Mouse (Mus musculus): ENCODE measurements around the gene Gm11213. TPM values are rescaled to one million over a fixed set of nuclear protein-coding genes. Genes with fewer than 3 reads are reported as not detected.

The Gm11213 gene
- total and polyA plus RNA-seq, 3 experiments, result not detected

- H3K27me3 ChIP-seq (replicated peaks), result peaks cover 12% of the 10 kb centered on the region
- H3K4me2 ChIP-seq (ENCODE audit: insufficient read depth, low read depth, poor library complexity, severe bottlenecking), result no peak overlapping the region
- no peak overlapping the region for H3K9ac ChIP-seq (ENCODE audit: insufficient read depth, low read depth)
- dilution Hi-C loops (cut with MboI; ENCODE audit: extremely low pct_ligation_motif_present, extremely low pct_unique_long_range_greater_than_20kb, low sequenced_read_pairs) (no loop called here), in situ Hi-C loops (cut with MboI; ENCODE audit: low pct_ligation_motif_present, low pct_unique_long_range_greater_than_20kb, low sequenced_read_pairs) (loop anchor here (25.0 kb wide), 1 partner anchor 887 kb away; no protein-coding TSS in a partner anchor)
- H3K27ac ChIP-seq (ENCODE audit: insufficient read depth, low read depth), result no peak overlapping the region
- H3K4me1 ChIP-seq (ENCODE audit: control insufficient read depth in 1 of 2, insufficient read depth in 2 of 2), result no peaks in the 10 kb centered on the region
- H3K4me3 ChIP-seq (replicated peaks in 1 of 3; ENCODE audit: low read depth in 2 of 3, low read length in 2 of 3, poor library complexity in 1 of 3), result no peak overlapping the region
- no peak for TF ChIP-seq NELFE (IDR thresholded peaks at IDR 0.05; ENCODE audit: low read depth, low read length)
- TF ChIP-seq TCF12 (IDR thresholded peaks at IDR 0.05; ENCODE audit: low read depth, low read length), result no peak
- no peak for TF ChIP-seq POLR2AphosphoS2 (IDR thresholded peaks at IDR 0.05; ENCODE audit: low read depth, low read length)
- no peak for TF ChIP-seq GABPA (IDR thresholded peaks at IDR 0.05; ENCODE audit: insufficient replicate concordance, low read depth, low read length)
- TF ChIP-seq RAD21 (IDR thresholded peaks at IDR 0.05; ENCODE audit: low read depth, low read length), result no peak
- TF ChIP-seq JUND (conservative IDR thresholded peaks at IDR 0.05; ENCODE audit: low read depth, low read length), result no peak
- TF ChIP-seq MAX (IDR thresholded peaks at IDR 0.05; ENCODE audit: low read length), result no peak
- TF ChIP-seq ZMIZ1 (IDR thresholded peaks at IDR 0.05; ENCODE audit: low read depth, low read length), result no peak
- no peak for TF ChIP-seq TBP (conservative IDR thresholded peaks at IDR 0.05; ENCODE audit: low read depth, low read length)
- no peak for TF ChIP-seq SIN3A (IDR thresholded peaks at IDR 0.05; ENCODE audit: low read length)
- TF ChIP-seq KAT2A (IDR thresholded peaks at IDR 0.05; ENCODE audit: insufficient replicate concordance, low read length), result no peak
- no peak for TF ChIP-seq MXI1 (IDR thresholded peaks at IDR 0.05; ENCODE audit: low read depth, low read length)
- DNase-seq (ENCODE audit: extremely low read depth), result no peak
- H3K9me3 ChIP-seq (replicated peaks; ENCODE audit: low read length), result peaks cover 3% of the 10 kb centered on the region
- no peaks in the 10 kb centered on the region for H3K79me2 ChIP-seq (replicated peaks; ENCODE audit: control insufficient read depth, extremely low read depth, insufficient read depth, poor library complexity, severe bottlenecking)
- H3K36me3 ChIP-seq (replicated peaks in 1 of 2; ENCODE audit: control insufficient read depth in 1 of 2, insufficient read depth in 1 of 2, low read length in 1 of 2), result no peaks in the 10 kb centered on the region
These were observed 4.3 kb downstream of the Gm11213 start for GRCm38 (mm10) chr4:63600786-63601185.

DNA sequence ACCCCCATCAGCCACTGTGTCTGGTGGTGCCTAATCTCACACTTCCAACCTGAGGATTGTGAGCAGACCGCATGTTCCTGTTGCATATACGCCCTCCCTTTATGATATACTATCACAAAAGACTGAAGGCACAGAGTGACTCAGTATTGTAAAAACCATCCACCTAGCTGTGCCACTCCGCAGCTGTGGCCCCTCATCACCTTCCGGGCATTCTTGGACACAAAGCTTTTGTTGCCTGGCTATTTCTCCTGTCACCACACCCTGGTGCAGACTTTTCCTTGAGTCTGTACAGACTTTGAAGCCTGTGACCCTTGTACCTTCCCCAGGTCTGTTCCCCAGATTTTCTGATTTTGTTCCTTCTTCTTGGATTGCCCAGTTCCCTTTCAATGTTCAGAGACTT, 9.1 kb downstream of the Gm11213 start:
- H3K27me3 ChIP-seq (replicated peaks), result no peaks in the 10 kb centered on the region
- no peak for DNase-seq (ENCODE audit: extremely low read depth)
- no peaks in the 10 kb centered on the region for H3K79me2 ChIP-seq (replicated peaks; ENCODE audit: control insufficient read depth, extremely low read depth, insufficient read depth, poor library complexity, severe bottlenecking)
- peaks cover 3% of the 10 kb centered on the region for H3K9me3 ChIP-seq (replicated peaks; ENCODE audit: low read length)
- no peak for TF ChIP-seq ZMIZ1 (IDR thresholded peaks at IDR 0.05; ENCODE audit: low read depth, low read length)
- no peak for TF ChIP-seq ZNF384 (IDR thresholded peaks at IDR 0.05; ENCODE audit: low read depth, low read length)
- no peak for TF ChIP-seq GABPA (IDR thresholded peaks at IDR 0.05; ENCODE audit: insufficient replicate concordance, low read depth, low read length)
- no peak for TF ChIP-seq SIN3A (IDR thresholded peaks at IDR 0.05; ENCODE audit: low read length)
- no peak for TF ChIP-seq EP300 (IDR thresholded peaks at IDR 0.05; ENCODE audit: low read length)
- TF ChIP-seq RAD21 (IDR thresholded peaks at IDR 0.05; ENCODE audit: low read depth, low read length), result no peak
- TF ChIP-seq BHLHE40 (IDR thresholded peaks at IDR 0.05; ENCODE audit: low read depth, low read length), result no peak
- no peak for TF ChIP-seq MAZ (IDR thresholded peaks at IDR 0.05; ENCODE audit: low read depth, low read length)
- no peak for TF ChIP-seq ETS1 (conservative IDR thresholded peaks at IDR 0.05; ENCODE audit: low read depth, low read length)
- TF ChIP-seq E2F4 (IDR thresholded peaks at IDR 0.05; ENCODE audit: insufficient replicate concordance, low read depth, low read length), result no peak
- no peak for TF ChIP-seq JUN (IDR thresholded peaks at IDR 0.05; ENCODE audit: insufficient read depth, low read depth, low read length)
- no peak for TF ChIP-seq MYC (IDR thresholded peaks at IDR 0.05; ENCODE audit: low read depth, low read length)
- TF ChIP-seq MAFK (IDR thresholded peaks at IDR 0.05; ENCODE audit: insufficient replicate concordance, low read length), result no peak
- TF ChIP-seq UBTF (IDR thresholded peaks at IDR 0.05; ENCODE audit: low read depth, low read length), result no peak
- no peak for TF ChIP-seq NRF1 (IDR thresholded peaks at IDR 0.05; ENCODE audit: low read depth, low read length)
- no peak for TF ChIP-seq POLR2AphosphoS2 (IDR thresholded peaks at IDR 0.05; ENCODE audit: low read depth, low read length)
- no peak for TF ChIP-seq NELFE (IDR thresholded peaks at IDR 0.05; ENCODE audit: low read depth, low read length)
- no peaks in the 10 kb centered on the region for H3K36me3 ChIP-seq (replicated peaks in 1 of 2; ENCODE audit: control insufficient read depth in 1 of 2, insufficient read depth in 1 of 2, low read length in 1 of 2)
- no peak overlapping the region for H3K4me3 ChIP-seq (replicated peaks in 1 of 3; ENCODE audit: low read depth in 2 of 3, low read length in 2 of 3, poor library complexity in 1 of 3)
- H3K27ac ChIP-seq (ENCODE audit: insufficient read depth, low read depth), result no peak overlapping the region
- no peak overlapping the region for H3K9ac ChIP-seq (ENCODE audit: insufficient read depth, low read depth)
- no peak overlapping the region for H3K4me2 ChIP-seq (ENCODE audit: insufficient read depth, low read depth, poor library complexity, severe bottlenecking)
- in situ Hi-C loops (cut with MboI; ENCODE audit: low pct_ligation_motif_present, low pct_unique_long_range_greater_than_20kb, low sequenced_read_pairs) (no loop called here), dilution Hi-C loops (cut with MboI; ENCODE audit: extremely low pct_ligation_motif_present, extremely low pct_unique_long_range_greater_than_20kb, low sequenced_read_pairs) (no loop called here)
- peaks cover 4 to 24% of the 10 kb centered on the region in 2 experiments; a peak in 3 of 4 replicates for H3K4me1 ChIP-seq (ENCODE audit: control insufficient read depth in 1 of 2, insufficient read depth in 2 of 2)
